Mouse (Mus musculus) lung, embryonic 14.5 days (tissue): ENCODE data around the gene Dnajc14. TPM values are rescaled to one million over a fixed set of nuclear protein-coding genes. Genes with fewer than 3 reads are reported as not detected.
"Not testable (repeated sequence)": the region's sequence is repeated elsewhere in the genome, so short reads cannot be mapped to it uniquely, and the experiment has no call there.

ENCODE experiments used
- ATAC-seq: fragments of 200-750 bp; cut with Nextera tagmentation; 2 replicates; pipeline ENCODE4 v1.8.0; 2017; ENCODE audit warnings: mild to moderate bottlenecking, moderate TSS enrichment, moderate library complexity; ENCODE audit not compliant: insufficient read depth
- DNase-seq: peaks from one replicate; pipeline ENCODE4 v3.0.0-alpha.2; 2015
- H3K27ac ChIP-seq: fragments of 300-500 bp; sonication (generic); 2 replicates; pipeline ENCODE4 v1.5.1; 2014; ENCODE audit warnings: low read depth, mild to moderate bottlenecking, moderate library complexity
- H3K27me3 ChIP-seq: fragments of 300-500 bp; sonication (generic); 2 replicates; pipeline ENCODE4 v1.6.1; 2014; ENCODE audit warnings: low read length, control low read depth; ENCODE audit not compliant: insufficient read depth
- H3K36me3 ChIP-seq: fragments of 300-500 bp; sonication (generic); 2 replicates; pipeline ENCODE4 v1.6.1; 2014; ENCODE audit warnings: control low read depth; ENCODE audit not compliant: insufficient read depth
- H3K4me1 ChIP-seq: fragments of 300-500 bp; sonication (generic); 2 replicates; pipeline ENCODE4 v1.6.1; 2014; ENCODE audit warnings: antibody characterized with exemption, control low read depth; ENCODE audit not compliant: insufficient read depth
- H3K4me2 ChIP-seq: fragments of 300-500 bp; sonication (generic); 2 replicates; pipeline ENCODE4 v1.6.1; 2014; ENCODE audit warnings: mild to moderate bottlenecking
- H3K4me3 ChIP-seq: fragments of 300-500 bp; sonication (generic); 2 replicates; pipeline ENCODE4 v1.5.1; 2014; ENCODE audit warnings: low read depth, low read length
- H3K9ac ChIP-seq: fragments of 300-500 bp; sonication (generic); 2 replicates; pipeline ENCODE4 v1.6.1; 2014
- H3K9me3 ChIP-seq: fragments of 300-500 bp; sonication (generic); 2 replicates; pipeline ENCODE4 v1.6.1; 2016; ENCODE audit warnings: low read depth, low read length, control low read depth
- CTCF ChIP-seq: IDR thresholded peaks from 2 replicates; pipeline ENCODE4 v1.5.1; 2016; ENCODE audit warnings: antibody characterized with exemption, low read depth
- WGBS: fragments of 180-500 bp; shearing (Covaris S2); extraction: QIAGEN DNeasy Blood & Tissue Kit; methylation state at CpG from one replicate; pipeline ENCODE4 v1.1.7; 2014; 5-methylcytosine and 5-hydroxymethylcytosine counted together
- polyA plus RNA-seq: library from polyadenylated mRNA; unstranded; fragments of >200 nt; fragmentation: Nextera tagmentation; extraction: Ambion mirVana; gene quantifications from 2 replicates; pipeline ENCODE4 v1.2.1, GENCODE M21; 2014

Gene Dnajc14
- polyA plus RNA-seq, 1 experiment from 2014 or later, result 38.2 TPM

DNA sequence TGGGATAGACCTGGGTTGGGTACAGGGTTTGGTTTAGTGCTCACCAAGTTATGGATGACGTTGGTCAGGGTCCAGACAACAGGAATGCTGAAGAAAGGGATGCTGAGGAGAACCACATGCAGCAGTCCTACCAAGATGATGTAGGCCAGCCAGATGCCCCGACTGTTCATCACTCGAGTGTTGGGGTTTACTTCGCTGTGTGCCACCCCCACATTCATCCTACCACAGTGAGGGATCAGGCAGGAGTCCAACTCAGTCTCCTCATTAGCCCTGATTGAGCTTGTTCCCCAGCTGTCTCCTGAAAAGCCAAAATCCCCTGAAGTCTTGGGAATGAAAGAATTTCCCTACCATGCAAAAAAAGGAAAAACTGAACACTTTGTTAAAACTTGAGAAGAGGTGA, 16.4 kb downstream of the Dnajc14 start:
- 0 out of 2 replicates have a peak, but pooled peaks cover 2% of the 10 kb centered on the region for H3K4me1 ChIP-seq
- 85% methylated on average over 4 of the region's 4 CpGs for WGBS
- H3K9me3 ChIP-seq, result no peaks in the 10 kb centered on the region
- H3K9ac ChIP-seq, result no peak overlapping the region
- no peaks in the 10 kb centered on the region for H3K27me3 ChIP-seq
- no peak for TF ChIP-seq CTCF
- DNase-seq (no peak), ATAC-seq (no peak)
- H3K36me3 ChIP-seq, result peaks cover 52% of the 10 kb centered on the region
- H3K27ac ChIP-seq, result no peak overlapping the region
- H3K4me3 ChIP-seq, result no peak overlapping the region
- peak overlapping the region; percentile 68 for H3K4me2 ChIP-seq

DNA sequence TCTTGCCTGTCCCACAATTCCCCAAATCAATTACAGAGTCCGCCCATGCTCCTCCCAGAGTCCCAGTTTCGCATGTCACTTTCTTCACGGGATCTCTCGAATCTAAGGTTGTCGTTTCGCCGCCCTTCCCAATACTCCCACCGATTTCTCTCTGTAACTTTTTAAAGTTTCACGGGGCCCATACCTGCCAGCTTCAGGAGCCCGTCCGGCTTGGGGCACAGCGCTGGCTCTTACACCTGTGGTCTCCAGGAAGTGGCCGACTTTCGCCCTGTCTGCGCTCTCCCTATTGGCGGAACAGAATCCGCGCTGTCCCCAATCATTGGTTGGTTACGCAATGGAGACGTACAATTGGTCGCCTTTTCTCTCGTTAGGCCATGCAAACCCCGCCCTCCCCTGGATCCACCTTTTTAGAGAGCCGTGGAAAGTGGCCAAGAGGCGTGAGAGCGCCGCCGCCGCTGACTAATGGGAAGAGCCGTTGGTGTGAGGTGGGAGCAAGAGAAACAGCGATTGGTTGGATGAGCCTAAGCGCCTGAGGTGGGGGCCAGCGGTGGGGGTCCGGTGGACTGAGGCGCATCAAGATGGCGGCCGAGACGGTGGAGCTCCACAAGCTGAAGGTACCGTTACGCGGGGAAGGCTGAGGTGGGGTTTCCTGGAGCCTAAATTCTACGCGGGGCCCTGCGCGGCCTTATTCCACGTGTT, 17.6 kb downstream of the Dnajc14 start, which contains the start of gene Ormdl2:
Ormdl2 (minus strand) TSS at position 288 of the 699 bp plus-strand sequence.
- Histone ChIP-seq H3K27ac (peak within 1 kb of the TSS; percentile 50; the same call in 1 of the 2 replicates), H3K4me2 (peak within 1 kb of the TSS; percentile 68), H3K4me1 (0 out of 2 replicates have a peak, but pooled peaks cover 2% of the 10 kb centered on the region), H3K4me3 (peak within 1 kb of the TSS; percentile 85), H3K9me3 (no peaks in the 10 kb centered on the region), H3K36me3 (peaks cover 43% of the 10 kb centered on the region), H3K27me3 (no peaks in the 10 kb centered on the region), H3K9ac (peak within 1 kb of the TSS; percentile 85)
- ATAC-seq (peak; percentile 100), DNase-seq (peak; percentile 100)
- no peak for TF ChIP-seq CTCF
- under 1% methylated on average over 46 of the region's 46 CpGs for WGBS

DNA sequence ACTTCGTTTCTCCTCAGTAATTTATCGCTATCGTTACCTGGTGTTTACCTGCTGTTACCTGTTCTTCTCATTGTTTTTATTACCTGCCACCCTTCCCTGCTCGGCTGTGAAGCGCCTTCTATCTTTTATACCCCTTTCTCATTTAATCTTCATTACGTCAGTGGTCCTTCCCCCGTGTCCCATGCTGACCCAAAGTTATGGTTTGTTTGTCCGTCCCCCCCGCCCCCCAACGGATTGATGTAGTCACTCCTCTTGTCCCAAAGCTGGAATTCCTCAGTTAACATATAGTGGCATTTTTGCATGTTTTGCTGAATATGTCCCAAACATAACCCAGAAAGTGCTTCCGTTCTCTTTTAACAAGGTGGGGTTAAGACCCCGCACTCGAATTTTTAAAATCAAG, 18.3 kb downstream of the Dnajc14 start:
- H3K4me2 ChIP-seq, result peak overlapping the region; percentile 68
- peak overlapping the region; percentile 50; the same call in 1 of the 2 replicates for H3K27ac ChIP-seq
- ATAC-seq, result peak; percentile 5; the same call in 1 of the 2 replicates
- DNase-seq, result peak; percentile 11
- no peaks in the 10 kb centered on the region for H3K27me3 ChIP-seq
- 2% methylated on average over 13 of the region's 13 CpGs for WGBS
- H3K9me3 ChIP-seq, result no peaks in the 10 kb centered on the region
- TF ChIP-seq CTCF, result no peak
- peak overlapping the region; percentile 85 for H3K4me3 ChIP-seq
- H3K9ac ChIP-seq, result peak overlapping the region; percentile 85
- 0 out of 2 replicates have a peak, but pooled peaks cover 2% of the 10 kb centered on the region for H3K4me1 ChIP-seq
- peaks cover 37% of the 10 kb centered on the region for H3K36me3 ChIP-seq

DNA sequence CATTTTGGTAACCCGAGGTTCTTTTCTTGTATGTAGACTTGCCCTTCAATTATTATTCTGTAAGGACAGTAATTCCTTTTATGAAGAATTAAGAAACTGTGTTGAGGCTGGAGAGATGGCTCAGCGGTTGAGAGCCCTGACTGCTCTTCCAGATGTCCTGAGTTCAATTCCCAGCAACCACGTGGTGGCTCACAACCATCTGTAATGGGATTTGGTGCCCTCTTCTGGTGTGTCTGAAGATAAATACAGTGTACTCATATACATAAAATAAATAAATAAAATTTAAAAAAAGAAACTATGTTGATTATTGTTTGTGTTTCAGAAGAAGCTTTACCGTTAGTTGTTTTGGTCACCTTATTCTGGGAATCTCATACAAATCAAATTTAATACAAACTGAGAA, 19.2 kb downstream of the Dnajc14 start:
- Histone ChIP-seq H3K4me3 (peak overlapping the region; percentile 85), H3K4me2 (peak overlapping the region; percentile 68), H3K36me3 (peaks cover 27% of the 10 kb centered on the region), H3K9ac (peak overlapping the region; percentile 85; the same call in 1 of the 2 replicates)
- 74% methylated on average over 4 of the region's 4 CpGs for WGBS
- ATAC-seq, H3K27me3 ChIP-seq, DNase-seq, H3K9me3 ChIP-seq, H3K4me1 ChIP-seq, H3K27ac ChIP-seq: not testable (repeated sequence)
- peak; percentile 7; the same call in 1 of the 2 replicates for TF ChIP-seq CTCF

DNA sequence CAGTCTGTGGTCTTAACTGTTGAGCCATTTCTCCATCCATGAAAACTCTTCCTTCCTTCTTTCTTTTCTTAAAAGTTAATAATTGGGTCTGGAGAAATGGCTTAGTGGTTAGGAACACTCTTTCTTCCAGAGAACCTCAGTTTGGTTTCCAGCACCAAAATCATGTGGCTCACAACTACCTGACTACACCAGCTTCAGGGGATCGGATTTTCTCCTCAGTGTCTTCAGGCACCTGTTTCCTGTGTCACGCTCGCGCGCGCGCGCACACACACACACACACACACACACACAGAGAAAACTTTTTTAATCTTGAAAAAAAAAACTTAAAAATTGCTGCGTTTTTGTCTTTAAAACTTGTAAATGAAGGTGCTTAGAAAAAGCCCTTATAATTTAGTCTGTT, 20.0 kb downstream of the Dnajc14 start:
- no peak for DNase-seq
- no peak overlapping the region for H3K27ac ChIP-seq
- no peaks in the 10 kb centered on the region for H3K27me3 ChIP-seq
- H3K4me1 ChIP-seq, result 0 out of 2 replicates have a peak, but pooled peaks cover 2% of the 10 kb centered on the region
- 94% methylated on average over 9 of the region's 9 CpGs for WGBS
- TF ChIP-seq CTCF, result no peak
- no peak overlapping the region for H3K4me2 ChIP-seq
- no peak overlapping the region for H3K9ac ChIP-seq
- H3K9me3 ChIP-seq, result no peaks in the 10 kb centered on the region
- no peak for ATAC-seq
- peaks cover 25% of the 10 kb centered on the region for H3K36me3 ChIP-seq
- no peak overlapping the region for H3K4me3 ChIP-seq

DNA sequence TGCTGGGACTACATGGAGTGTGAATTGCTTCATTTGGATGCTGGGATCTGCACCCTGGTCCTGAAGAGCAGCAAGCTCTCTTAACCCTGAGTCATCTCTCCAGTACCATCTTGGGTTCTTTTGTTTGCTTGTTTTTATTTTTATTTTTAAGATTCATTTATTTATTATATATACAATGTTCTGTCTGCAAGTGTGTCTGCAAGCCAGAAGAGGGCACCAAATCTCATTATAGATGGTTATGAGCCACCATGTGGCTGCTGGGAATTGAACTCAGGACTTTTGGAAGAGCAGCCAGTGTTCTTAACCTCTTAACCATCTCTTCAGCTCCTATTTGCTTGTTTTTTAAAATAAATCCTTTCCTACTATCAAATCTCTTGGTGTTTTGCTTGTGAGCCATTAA, 33.5 kb downstream of the Dnajc14 start:
- Histone ChIP-seq H3K4me2 (no peak overlapping the region), H3K9ac (no peak overlapping the region), H3K4me1 (no peaks in the 10 kb centered on the region), H3K36me3 (peaks cover 70% of the 10 kb centered on the region), H3K27me3 (no peaks in the 10 kb centered on the region), H3K4me3 (no peak overlapping the region), H3K9me3 (no peaks in the 10 kb centered on the region), H3K27ac (no peak overlapping the region)
- no peak for ATAC-seq
- no peak for TF ChIP-seq CTCF
- no peak for DNase-seq

GRCm38 (mm10) chr10:128839434-128839833, 35.6 kb downstream of the Dnajc14 start:
- Histone ChIP-seq H3K27me3 (no peaks in the 10 kb centered on the region), H3K4me3 (no peak overlapping the region), H3K36me3 (peaks cover 72% of the 10 kb centered on the region), H3K9ac (no peak overlapping the region), H3K4me1 (no peaks in the 10 kb centered on the region), H3K9me3 (no peaks in the 10 kb centered on the region), H3K4me2 (no peak overlapping the region), H3K27ac (no peak overlapping the region)
- ATAC-seq (no peak), DNase-seq (no peak)
- no peak for TF ChIP-seq CTCF
